Mouse (Mus musculus) C2C12 (cell line): ENCODE data around the gene Slc7a4. TPM values are rescaled to one million over a fixed set of nuclear protein-coding genes. Genes with fewer than 3 reads are reported as not detected.

Experiments used
- H3K27me3 ChIP-seq: one replicate; pipeline ENCODE4 v1.6.1; 2011; ENCODE audit not compliant: control insufficient read depth, insufficient read depth, insufficient read length
- H3K36me3 ChIP-seq: one replicate; pipeline ENCODE4 v1.6.1; 2011; ENCODE audit not compliant: control insufficient read depth, insufficient read depth
- H3K4me3 ChIP-seq: one replicate; pipeline ENCODE4 v1.5.1; 2011; ENCODE audit warnings: mild to moderate bottlenecking, control low read depth; ENCODE audit not compliant: poor library complexity, insufficient read depth, severe bottlenecking
- H3K79me2 ChIP-seq: one replicate; pipeline ENCODE4 v1.6.1; 2011; ENCODE audit not compliant: control insufficient read depth, insufficient read depth
- H3K79me3 ChIP-seq: one replicate; pipeline ENCODE4 v1.6.1; 2011; ENCODE audit warnings: low read depth, control low read depth
- H3ac ChIP-seq: one replicate; pipeline ENCODE3; 2011; ENCODE audit warnings: low read depth; ENCODE audit not compliant: control insufficient read depth, insufficient read length
- CEBPB ChIP-seq: IDR thresholded peaks from one replicate; pipeline ENCODE4 v1.6.1; 2011; ENCODE audit warnings: low read depth, mild to moderate bottlenecking, control low read depth, moderate library complexity
- CTCF ChIP-seq: IDR thresholded peaks from one replicate; pipeline ENCODE4 v1.5.1; 2011; ENCODE audit not compliant: control insufficient read depth, insufficient read depth, insufficient read length
- FOSL1 ChIP-seq: IDR thresholded peaks from one replicate; pipeline ENCODE4 v1.8.0; 2011; ENCODE audit warnings: mild to moderate bottlenecking, low read length; ENCODE audit not compliant: poor library complexity, insufficient read depth, severe bottlenecking
- MAX ChIP-seq: IDR thresholded peaks from one replicate; pipeline ENCODE4 v1.6.1; 2011; ENCODE audit warnings: mild to moderate bottlenecking, control low read depth
- MYOD1 ChIP-seq: IDR thresholded peaks from one replicate; pipeline ENCODE4 v1.6.1; 2011; ENCODE audit warnings: low read depth; ENCODE audit not compliant: control insufficient read depth, insufficient read length
- MYOG ChIP-seq: IDR thresholded peaks from one replicate; pipeline ENCODE4 v1.6.1; 2011; ENCODE audit not compliant: control insufficient read depth, insufficient read length; ENCODE audit errors: extremely low read depth
- USF1 ChIP-seq: IDR thresholded peaks from one replicate; pipeline ENCODE4 v1.6.1; 2011; ENCODE audit warnings: low read depth, mild to moderate bottlenecking, control low read depth, moderate library complexity
- long read RNA-seq, 2 experiments: library from polyadenylated mRNA; unstranded; transcript quantifications; one replicate each; pipeline ENCODE4 v2.0.0; 2019 to 2020
- polyA plus RNA-seq: library from polyadenylated mRNA; unstranded; fragments of >200 nt; fragmentation: generic; extraction: Trizol; gene quantifications from one replicate; pipeline ENCODE4 v1.2.1, GENCODE M21; 2012; ENCODE audit warnings: missing spikeins

Slc7a4 gene
- 1.4 TPM for polyA plus RNA-seq
- long read RNA-seq, experiment 1, partial matches to known transcripts, result 2 of 5 reads
- long read RNA-seq, experiment 1, other reads (novel, unspliced or antisense), result 2 of 5 reads
- long read RNA-seq, experiment 2, transcript Slc7a4-202 (5 exons, 3,281 nt), result major isoform, 7 of 16 reads
- long read RNA-seq, experiment 2, partial matches to known transcripts, result 0 of 16 reads
- long read RNA-seq, experiment 2, other reads (novel, unspliced or antisense), result 8 of 16 reads

DNA sequence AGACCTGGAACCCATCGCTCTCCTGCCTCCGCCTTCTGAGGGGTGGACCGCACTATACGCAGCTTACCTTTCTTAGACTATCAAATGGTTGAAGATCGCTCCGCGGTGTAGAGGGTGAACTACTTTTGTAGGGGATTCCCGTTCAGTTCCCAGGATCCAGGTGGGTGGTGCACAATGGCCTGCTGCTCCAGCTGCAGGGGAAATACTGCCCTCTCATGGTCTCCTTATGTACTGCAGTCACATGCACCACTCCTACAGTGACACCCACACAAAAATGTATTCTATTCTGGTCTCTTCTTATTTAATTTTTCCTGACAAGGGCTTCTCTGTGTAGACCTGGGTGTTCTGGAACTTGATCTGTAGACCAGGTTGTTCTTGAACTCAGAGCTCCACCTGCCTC, at the start of gene Slc7a4:
TSS of gene Slc7a4 (minus strand) at position 151 of the 400 bp plus-strand sequence.
- TF ChIP-seq MAX (peak; percentile 36), CTCF (peak; percentile 64), USF1 (no peak)
- no peak within 1 kb of the TSS for H3ac ChIP-seq
- no peaks in the 10 kb centered on the region for H3K36me3 ChIP-seq
- no peak within 1 kb of the TSS for H3K4me3 ChIP-seq
- H3K79me3 ChIP-seq, result no peaks in the 10 kb centered on the region
- H3K27me3 ChIP-seq, result no peaks in the 10 kb centered on the region
- H3K79me2 ChIP-seq, result no peaks in the 10 kb centered on the region

DNA sequence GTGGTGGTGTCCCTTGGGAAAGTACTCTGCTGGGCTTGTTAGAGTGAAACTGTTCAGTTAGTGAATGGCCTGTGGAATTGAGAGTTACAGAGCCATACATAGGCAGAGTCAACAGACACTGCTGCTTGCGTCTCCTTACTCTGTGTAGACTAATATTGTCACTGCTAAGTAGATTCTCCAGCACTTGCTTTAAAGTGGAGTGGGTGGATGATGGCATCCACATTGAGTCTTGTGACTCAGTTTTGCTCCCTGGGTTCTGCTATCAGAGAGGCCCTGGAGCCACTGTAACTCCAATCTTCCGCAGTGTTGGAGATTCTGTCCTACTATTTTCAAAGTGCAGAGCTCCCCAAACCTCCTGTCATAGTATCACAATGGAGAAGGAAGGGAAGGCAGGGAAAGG, 49.6 kb upstream of the Slc7a4 start:
- Histone ChIP-seq H3K79me2 (no peaks in the 10 kb centered on the region), H3K4me3 (no peak overlapping the region), H3K27me3 (no peaks in the 10 kb centered on the region), H3ac (no peak overlapping the region), H3K36me3 (peaks cover 64% of the 10 kb centered on the region), H3K79me3 (no peaks in the 10 kb centered on the region)
- TF ChIP-seq USF1, result no peak
- no peak for TF ChIP-seq MYOG
- TF ChIP-seq MYOD1, result no peak
- TF ChIP-seq FOSL1, result no peak
- no peak for TF ChIP-seq MAX

DNA sequence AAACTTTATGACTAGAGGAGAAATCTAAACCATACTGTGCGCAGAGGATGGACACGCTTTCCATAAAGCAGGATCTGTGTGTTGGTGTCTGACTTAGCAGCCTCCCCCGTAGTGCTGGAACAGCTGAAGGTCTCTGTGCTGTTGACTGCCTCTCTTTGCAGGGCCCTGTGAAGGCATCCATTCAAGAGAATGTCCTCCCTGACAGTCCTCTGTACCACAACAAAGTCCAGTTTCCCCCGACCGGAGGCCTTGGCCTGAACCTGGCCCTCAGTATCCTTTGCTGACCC, 43.2 kb upstream of the Slc7a4 start:
- Histone ChIP-seq H3K4me3 (no peak overlapping the region), H3K79me3 (peaks cover 4% of the 10 kb centered on the region), H3K79me2 (peaks cover 5% of the 10 kb centered on the region), H3ac (no peak overlapping the region), H3K27me3 (no peaks in the 10 kb centered on the region), H3K36me3 (peaks cover 70% of the 10 kb centered on the region)
- TF ChIP-seq FOSL1 (no peak), MYOD1 (no peak), CTCF (no peak), MYOG (no peak)

DNA sequence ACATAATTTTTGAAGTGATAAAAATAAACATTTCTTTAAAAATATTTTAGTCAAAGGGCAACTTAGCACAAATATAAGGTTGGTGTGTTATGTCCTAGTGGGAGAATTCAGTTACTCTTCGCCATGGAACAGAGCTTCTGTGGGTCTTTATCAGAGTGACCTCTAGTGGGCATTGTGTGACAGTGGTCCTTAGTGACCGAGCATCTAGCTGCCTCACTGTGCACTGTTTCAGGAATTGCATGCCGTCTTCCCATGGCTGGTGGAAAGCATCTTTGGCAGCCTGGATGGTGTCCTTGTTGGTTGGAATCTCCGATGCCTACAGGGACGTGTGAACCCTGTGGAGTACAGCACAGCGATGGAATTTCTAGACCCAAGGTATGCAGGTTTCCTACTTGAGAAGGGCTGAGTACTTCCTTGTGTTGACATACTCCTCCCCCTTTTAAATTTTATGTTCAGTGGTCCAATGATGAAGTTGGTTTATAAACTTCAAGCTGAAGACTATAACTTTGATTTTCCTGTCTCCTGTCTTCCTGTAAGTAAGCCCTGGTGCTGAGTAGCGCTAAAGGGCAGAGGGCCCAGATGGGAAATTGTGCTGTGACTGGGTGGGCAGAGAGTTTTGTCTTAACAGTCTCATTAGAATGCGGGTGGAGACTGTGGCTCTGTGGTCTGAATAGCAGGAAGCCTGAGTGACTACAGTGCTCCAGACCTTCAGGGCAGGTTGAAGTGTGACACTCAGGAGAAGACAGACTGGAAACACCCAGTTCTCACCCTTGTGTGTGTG, 42.7 kb upstream of the Slc7a4 start:
- H3K79me3 ChIP-seq, result peaks cover 4% of the 10 kb centered on the region
- TF ChIP-seq CTCF, result peak; percentile 40
- TF ChIP-seq CEBPB, result no peak
- H3K36me3 ChIP-seq, result peaks cover 66% of the 10 kb centered on the region
- peaks cover 10% of the 10 kb centered on the region for H3K79me2 ChIP-seq
- H3K4me3 ChIP-seq, result no peak overlapping the region
- H3ac ChIP-seq, result no peak overlapping the region
- H3K27me3 ChIP-seq, result no peaks in the 10 kb centered on the region

DNA sequence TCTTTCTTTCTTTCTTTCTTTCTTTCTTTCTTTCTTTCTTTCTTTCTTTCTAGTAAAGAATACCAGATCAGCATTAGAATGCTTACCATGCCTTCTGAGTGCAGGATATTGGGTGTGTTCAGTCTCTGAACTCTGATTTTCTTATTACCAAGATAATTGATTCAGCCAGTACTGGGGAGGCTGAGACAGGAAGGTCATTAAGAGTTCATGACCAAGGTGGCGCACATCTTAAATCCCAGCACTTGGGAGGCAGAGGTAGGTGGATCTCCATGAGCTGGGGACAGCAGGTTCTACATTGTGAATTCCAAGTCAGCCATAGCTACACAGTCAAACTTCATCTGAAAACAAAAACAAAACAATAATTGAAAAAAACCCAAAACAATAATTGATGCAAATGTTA, 38.9 kb upstream of the Slc7a4 start:
- Histone ChIP-seq H3K27me3 (no peaks in the 10 kb centered on the region), H3K4me3 (no peak overlapping the region), H3K79me3 (peaks cover 16% of the 10 kb centered on the region), H3K79me2 (peaks cover 26% of the 10 kb centered on the region), H3ac (no peak overlapping the region), H3K36me3 (peaks cover 37% of the 10 kb centered on the region)
- no peak for TF ChIP-seq FOSL1
- no peak for TF ChIP-seq MYOG
- no peak for TF ChIP-seq CTCF
- no peak for TF ChIP-seq MYOD1
- no peak for TF ChIP-seq MAX
- no peak for TF ChIP-seq USF1
- no peak for TF ChIP-seq CEBPB

DNA sequence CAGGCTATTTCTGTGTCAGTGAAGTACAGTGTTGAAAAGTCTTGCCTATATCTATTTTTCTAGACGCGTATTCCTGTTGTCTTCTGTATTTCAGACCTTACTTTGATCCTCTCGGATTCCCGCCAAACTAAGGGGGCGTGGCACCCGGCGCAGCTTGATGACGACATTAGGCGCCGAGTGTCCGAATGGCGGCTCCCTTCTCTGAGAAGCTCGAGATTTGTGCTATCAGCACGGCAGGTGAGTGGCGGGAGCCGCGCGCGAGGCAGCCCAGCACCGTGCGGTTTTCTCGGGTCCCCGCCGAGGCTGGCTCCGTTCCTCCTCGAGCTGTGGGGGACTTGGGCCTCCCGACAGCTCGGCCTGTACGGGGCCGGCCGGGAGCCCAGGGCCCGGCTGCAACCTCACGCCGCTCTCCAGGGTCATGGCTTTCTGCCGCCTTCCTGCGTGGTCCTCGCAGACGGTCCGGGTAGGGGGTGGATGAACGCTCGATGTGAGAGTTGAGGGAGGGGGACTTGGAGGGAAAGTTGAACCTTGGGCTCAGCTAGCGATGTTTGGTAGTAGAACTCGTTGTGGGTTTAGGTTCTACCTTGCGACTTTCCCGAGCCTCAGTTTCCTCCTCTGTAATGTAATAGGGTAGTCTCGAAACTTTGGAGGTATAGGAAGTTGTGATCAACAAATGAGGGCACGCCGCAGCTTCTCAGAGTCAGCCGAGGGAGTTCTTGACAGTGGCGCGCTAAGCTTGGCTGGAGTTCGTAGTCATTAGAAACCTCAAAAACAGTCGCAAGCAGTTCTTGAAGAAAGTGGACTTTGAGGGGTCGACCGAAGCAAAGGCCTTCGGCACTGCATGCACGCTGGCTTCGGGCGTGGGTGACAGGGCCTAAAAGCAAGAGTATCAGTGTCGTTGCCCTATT, 36.4 kb upstream of the Slc7a4 start, which contains the start of gene Smpd4:
TSS of gene Smpd4 (plus strand) at position 157 of the 908 bp plus-strand sequence.
- H3K27me3 ChIP-seq, result no peaks in the 10 kb centered on the region
- TF ChIP-seq CEBPB (no peak), MAX (no peak), FOSL1 (no peak), MYOG (no peak), MYOD1 (no peak), CTCF (no peak), USF1 (no peak)
- peak within 1 kb of the TSS; percentile 81 for H3ac ChIP-seq
- peaks cover 16% of the 10 kb centered on the region for H3K79me3 ChIP-seq
- peaks cover 24% of the 10 kb centered on the region for H3K36me3 ChIP-seq
- peak within 1 kb of the TSS; percentile 71 for H3K4me3 ChIP-seq
- H3K79me2 ChIP-seq, result peaks cover 26% of the 10 kb centered on the region
